Mouse (Mus musculus) mouse trophoblast stem cell (cell line): ENCODE results near the gene Fam92b.

Experiments used
- in situ Hi-C, 2 experiments: fragments of 300-500 bp; cut with MseI, MboI; formaldehyde crosslinking; loops; 2 replicates in 1 of 2; 3 replicates in 1 of 2; pipeline ENCODE4 v1.15.1; 2025

Gene Fam92b

GRCm38 (mm10) chr8:120190107-120190809 lies 13.0 kb upstream of the Fam92b start:
- in situ Hi-C loops, result no loop called here

GRCm38 (mm10) chr8:120189440-120189839 lies 12.2 kb upstream of the Fam92b start:
- in situ Hi-C loops, result no loop called here

- in situ Hi-C loops, result no loop called here
Measured at GRCm38 (mm10) chr8:120188510-120188909, 11.2 kb upstream of the Fam92b start.

GRCm38 (mm10) chr8:120186454-120186853 lies 9.2 kb upstream of the Fam92b start:
- in situ Hi-C loops, result no loop called here

GRCm38 (mm10) chr8:120184850-120185792 lies 7.9 kb upstream of the Fam92b start:
- in situ Hi-C loops, result no loop called here

DNA sequence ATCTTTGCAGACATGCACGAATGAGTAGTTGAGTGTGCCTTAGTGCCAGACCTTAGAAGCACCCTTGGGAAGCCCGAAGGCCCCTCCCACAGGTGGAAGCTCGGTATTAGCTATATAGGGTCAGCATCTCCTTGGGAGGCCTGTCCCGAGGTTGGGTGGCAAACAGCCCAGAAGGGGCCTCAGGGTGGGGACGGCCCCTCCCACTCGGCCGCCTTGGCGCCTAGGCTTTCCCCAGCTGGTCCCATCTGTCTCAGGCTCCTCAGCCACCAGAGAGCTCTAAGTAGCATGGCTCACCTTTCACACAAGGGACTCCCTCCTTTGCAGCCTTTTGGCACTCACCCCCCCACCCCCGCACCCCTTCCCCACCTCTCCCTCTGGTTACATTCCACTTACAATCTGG lies 7.1 kb upstream of the Fam92b start:
- in situ Hi-C loops, result no loop called here

- in situ Hi-C loops, result no loop called here
Measured at GRCm38 (mm10) chr8:120181861-120182414, 4.7 kb upstream of the Fam92b start.

GRCm38 (mm10) chr8:120181274-120181673 lies 4.0 kb upstream of the Fam92b start:
- in situ Hi-C loops, result no loop called here

- in situ Hi-C loops, result no loop called here
Measured at GRCm38 (mm10) chr8:120180445-120180970, 3.2 kb upstream of the Fam92b start.

DNA sequence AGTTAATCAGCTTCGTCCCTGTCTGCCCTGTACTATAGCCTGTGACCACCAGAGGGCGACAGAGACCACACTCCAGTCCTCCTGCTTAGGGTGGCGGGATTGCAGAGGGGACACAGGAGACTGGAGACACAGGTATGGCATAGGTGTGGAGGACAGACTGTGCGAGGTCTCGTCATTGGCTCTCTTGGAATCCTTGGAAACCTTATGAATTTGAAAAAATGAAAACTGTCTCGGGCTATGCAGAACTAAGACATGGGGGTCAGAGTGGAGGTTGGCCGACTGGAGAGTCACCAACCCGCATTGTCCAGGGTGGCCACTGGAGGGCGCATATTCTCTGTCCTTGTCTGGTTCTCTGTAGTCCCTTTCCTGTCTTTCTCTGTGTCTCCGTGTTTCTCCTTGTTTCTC lies 1.8 kb upstream of the Fam92b start:
- in situ Hi-C loops, result no loop called here

DNA sequence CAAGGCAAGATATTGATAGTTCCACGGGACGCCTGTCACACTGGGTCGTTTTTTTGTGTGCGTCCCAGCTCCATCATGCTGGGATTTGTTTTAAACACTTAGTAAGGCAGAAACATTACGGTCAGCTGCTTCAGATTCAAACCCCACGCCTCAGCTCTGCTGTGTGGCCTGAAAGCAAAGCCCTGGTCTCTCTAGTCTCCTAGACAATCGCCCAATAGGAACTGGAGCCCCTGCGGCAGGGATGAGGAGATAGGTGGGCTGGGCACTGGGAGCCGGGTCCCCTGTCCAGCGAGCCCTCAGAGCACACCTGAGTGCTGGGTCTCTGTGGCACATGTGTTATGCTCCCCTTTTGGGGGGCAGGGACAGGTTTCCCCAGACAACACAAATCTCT lies 853 bp upstream of the Fam92b start:
- in situ Hi-C loops, result no loop called here

DNA sequence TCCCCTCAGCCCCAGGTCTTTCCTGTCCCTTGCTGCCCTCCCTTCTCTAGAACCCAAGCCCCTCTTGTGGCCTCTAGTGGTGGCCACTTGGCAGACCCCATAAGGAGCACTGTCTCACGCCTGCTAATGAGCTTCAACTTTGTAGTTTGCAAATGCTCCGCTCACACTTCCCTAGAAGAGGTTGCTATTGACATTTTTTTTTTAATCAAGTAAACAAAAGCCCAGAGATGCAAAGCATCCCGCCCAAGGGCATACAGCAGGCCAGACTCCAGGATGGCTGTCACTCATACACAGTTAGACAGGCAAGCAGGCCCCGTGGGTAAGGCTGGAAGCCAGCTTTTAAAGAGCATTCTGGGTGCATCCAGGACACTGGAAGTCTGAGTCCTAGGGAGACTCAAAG lies 661 bp downstream of the Fam92b start:
- in situ Hi-C loops, result no loop called here

DNA sequence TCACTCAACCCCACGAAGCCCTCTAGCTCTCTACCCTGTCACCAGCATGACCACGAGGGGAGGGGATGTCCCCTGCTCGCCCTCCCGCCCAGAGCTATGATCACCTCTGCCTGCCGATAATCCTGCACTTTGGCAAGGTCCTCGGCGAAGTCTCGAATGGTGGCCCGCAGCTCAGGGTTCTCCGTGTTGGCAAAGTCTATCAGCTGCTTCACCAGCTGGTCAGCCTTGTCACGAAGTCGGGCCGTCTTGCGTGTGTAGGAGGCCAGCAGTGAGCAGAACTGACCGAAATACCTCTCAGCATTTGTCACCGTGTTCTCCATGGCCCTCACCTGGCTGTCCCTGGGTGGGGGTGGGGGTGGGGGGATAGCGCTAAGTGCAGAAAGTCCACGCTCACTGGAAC lies 2.7 kb downstream of the Fam92b start:
- in situ Hi-C loops, result no loop called here

- in situ Hi-C loops, result no loop called here
Measured at GRCm38 (mm10) chr8:120173195-120173594, 4.1 kb downstream of the Fam92b start.

GRCm38 (mm10) chr8:120169119-120169518 lies 8.1 kb downstream of the Fam92b start:
- in situ Hi-C loops, result no loop called here

DNA sequence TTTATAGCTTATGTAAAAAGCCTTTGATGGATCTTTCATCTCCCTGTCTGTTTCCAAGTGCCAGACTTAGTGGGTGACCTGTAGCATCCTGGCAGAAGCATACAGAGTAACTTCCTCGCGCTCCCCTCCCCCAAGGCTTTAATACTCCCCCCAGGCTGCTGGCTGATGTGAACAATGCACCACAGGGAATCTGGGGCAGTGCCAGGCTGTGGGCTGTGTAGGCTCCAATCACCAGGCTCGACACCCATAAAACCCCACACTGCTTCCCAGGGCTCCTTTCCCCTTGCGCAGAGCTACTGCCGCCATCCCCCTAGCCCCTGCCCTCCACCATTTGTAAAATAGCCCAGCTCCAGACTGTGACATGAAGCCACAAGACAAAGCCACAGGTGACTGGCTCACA lies 9.4 kb downstream of the Fam92b start:
- in situ Hi-C loops, result no loop called here

DNA sequence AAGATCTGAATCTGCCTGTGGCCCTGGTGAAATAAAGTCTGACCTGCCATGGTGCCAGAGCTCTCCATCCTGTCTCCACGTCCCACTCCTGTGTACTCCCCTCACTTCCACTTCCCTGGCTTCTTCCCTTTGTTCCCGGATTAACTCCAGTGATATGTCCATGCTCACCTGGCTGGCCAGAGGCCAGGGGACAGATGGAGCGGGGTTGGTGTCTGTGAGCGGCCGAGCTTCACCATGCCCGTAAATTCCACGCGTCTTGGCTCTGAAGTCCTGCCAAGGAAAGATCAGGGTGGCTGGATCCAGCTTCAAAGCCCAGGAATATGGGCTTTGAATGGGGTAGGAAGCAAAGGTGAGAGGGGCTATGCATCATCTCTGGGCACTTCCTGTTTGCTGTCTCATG lies 10.1 kb downstream of the Fam92b start:
- in situ Hi-C loops, result no loop called here

DNA sequence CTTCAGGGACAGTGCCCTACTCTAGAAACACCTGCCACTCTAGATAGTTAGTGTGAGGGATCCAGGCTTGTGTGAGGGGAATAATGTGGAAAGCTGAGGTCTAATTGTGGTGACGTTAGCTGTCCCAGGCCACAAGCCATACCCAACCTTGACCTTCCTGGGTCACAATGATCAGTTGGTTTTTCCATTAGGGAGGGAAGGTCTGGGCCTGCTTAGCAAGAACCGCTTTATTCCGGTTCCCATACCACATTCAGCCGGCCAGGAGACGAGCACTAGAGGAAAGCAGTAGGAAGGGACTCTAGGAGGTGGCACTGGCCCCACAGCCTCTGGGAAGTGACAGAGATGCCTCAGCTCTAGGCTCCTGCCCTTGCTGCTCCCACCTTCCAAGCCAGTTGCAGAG lies 13.2 kb downstream of the Fam92b start:
- in situ Hi-C loops, result no loop called here

GRCm38 (mm10) chr8:120163376-120163775 lies 13.9 kb downstream of the Fam92b start:
- in situ Hi-C loops, result no loop called here

- in situ Hi-C loops, result no loop called here
Measured at GRCm38 (mm10) chr8:120162404-120162752, 14.9 kb downstream of the Fam92b start.

DNA sequence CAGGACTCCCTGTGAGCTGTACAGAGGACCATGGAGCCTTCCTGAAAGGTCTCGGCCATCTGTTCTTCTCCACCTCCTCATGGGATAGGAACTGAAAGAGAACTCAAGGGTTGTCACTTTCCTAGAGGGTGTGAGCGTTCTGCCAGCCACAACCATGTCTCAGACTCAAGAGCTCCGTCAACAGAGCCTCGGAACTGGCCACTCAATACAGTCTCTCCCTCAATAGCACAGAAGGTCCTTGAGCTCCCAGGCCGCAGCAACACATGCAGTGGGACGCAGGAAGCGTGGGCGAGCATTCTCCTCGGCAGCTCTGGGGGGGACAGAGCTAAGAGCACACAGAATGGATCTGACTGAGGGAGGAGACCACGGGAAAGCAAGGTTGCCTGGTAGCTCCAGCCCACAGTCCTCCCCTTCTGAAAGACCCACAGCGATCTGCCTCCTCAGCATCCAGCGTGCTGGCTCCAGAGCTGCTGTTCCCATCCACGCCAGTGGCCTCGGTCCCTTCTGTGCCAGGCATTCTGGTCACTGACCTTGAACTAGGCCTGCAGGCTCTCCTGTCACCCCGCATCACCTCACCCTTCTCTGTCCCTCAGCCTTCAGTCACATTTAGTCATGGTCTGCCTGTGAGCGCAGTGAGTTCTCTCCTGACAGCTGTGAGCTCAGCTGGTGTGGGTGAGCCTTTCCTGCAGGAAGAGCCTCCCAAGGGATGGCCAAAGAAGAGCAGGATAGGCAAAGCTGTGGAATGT lies 15.4 kb downstream of the Fam92b start:
- in situ Hi-C loops, result no loop called here

GRCm38 (mm10) chr8:120160366-120160765 lies 16.9 kb downstream of the Fam92b start:
- in situ Hi-C loops, result no loop called here
